Mouse (Mus musculus): Measurements from ENCODE around the gene Bcl11a. TPM values are rescaled to one million over a fixed set of nuclear protein-coding genes. Genes with fewer than 3 reads are reported as not detected.
A peak's percentile ranks its signal among the peaks of the same experiment; 100 is the strongest.

Gene Bcl11a
- polyA plus RNA-seq, 1 experiment from 2014 or later: 5.9 TPM

GRCm38 (mm10) chr11:24082385-24083075 is 4.7 kb downstream of the Bcl11a start:
- H3K27ac ChIP-seq (ENCODE audit: low read depth, low read length): peak overlapping the region; percentile 65; the same call in 1 of the 2 replicates
- no peak for TF ChIP-seq CTCF (IDR thresholded peaks at IDR 0.05; ENCODE audit: low read depth)
- no peak for ATAC-seq

DNA sequence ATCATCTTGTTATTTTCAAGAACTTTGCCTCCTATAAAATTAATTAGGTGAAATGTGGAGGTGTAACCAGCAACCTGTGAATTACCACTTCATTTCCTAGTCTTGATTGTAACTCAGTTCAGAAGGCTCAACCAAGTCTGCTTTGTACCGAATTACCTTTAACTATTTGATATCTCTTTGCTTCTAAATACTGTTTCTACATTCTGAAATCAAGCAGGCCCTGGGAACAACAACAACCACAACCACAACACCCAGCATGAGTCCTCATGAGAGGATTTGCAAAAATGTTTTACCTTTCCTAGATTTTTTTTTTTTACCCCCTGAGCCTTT is 5.2 kb downstream of the Bcl11a start:
- no peaks in the 10 kb centered on the region for H3K27me3 ChIP-seq (replicated peaks; ENCODE audit: control insufficient read depth, insufficient read depth, low read length)
- no peak overlapping the region for H3K27ac ChIP-seq (ENCODE audit: low read depth, low read length)
- WGBS: 47% methylated on average over 1 of the region's 1 CpGs
- no peaks in the 10 kb centered on the region for H3K9me3 ChIP-seq (ENCODE audit: control insufficient read depth)
- peak overlapping the region; percentile 37 for H3K4me2 ChIP-seq (replicated peaks; ENCODE audit: low read depth)
- ATAC-seq: no peak
- H3K4me3 ChIP-seq (ENCODE audit: low read depth, low read length): no peak overlapping the region
- no peaks in the 10 kb centered on the region for H3K4me1 ChIP-seq (replicated peaks; ENCODE audit: control insufficient read depth, insufficient read depth, low read length)
- H3K36me3 ChIP-seq (ENCODE audit: control insufficient read depth, insufficient read depth): no peaks in the 10 kb centered on the region
- H3K9ac ChIP-seq (ENCODE audit: low read depth, low read length): no peak overlapping the region
- TF ChIP-seq CTCF (IDR thresholded peaks at IDR 0.05; ENCODE audit: low read depth): no peak

More at GRCm38 (mm10) chr11:24082385-24083075, 4.7 kb downstream of the Bcl11a start:
- Histone ChIP-seq H3K27me3 (replicated peaks; ENCODE audit: control insufficient read depth, insufficient read depth, low read length) (no peaks in the 10 kb centered on the region), H3K36me3 (ENCODE audit: control insufficient read depth, insufficient read depth) (no peaks in the 10 kb centered on the region), H3K9me3 (ENCODE audit: control insufficient read depth) (no peaks in the 10 kb centered on the region), H3K9ac (ENCODE audit: low read depth, low read length) (peak overlapping the region; percentile 53; the same call in 1 of the 2 replicates), H3K4me1 (replicated peaks; ENCODE audit: control insufficient read depth, insufficient read depth, low read length) (no peaks in the 10 kb centered on the region), H3K4me3 (ENCODE audit: low read depth, low read length) (peak overlapping the region; percentile 76), H3K4me2 (replicated peaks; ENCODE audit: low read depth) (peak overlapping the region; percentile 100)
- 27% methylated on average over 11 of the region's 11 CpGs for WGBS

DNA sequence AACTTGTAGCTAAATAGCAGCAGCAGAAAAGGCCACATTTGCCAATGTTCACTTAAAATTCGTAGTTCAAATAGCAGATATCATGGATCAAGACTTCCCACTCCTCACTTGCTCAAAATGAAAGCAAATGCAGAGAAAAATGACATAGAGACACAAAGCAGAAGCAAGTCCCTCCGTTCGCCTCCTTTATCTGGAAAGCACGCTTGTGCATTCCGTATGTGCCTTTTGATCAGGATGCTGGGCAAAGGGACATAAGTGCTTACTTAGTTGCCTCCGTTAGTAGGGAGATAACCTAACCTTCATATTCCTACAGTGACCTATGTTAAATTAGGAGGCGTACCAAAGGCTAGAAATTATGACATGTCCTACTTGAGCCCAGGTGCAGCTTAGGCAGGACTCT is 5.6 kb downstream of the Bcl11a start:
- no peak for ATAC-seq
- H3K4me3 ChIP-seq (ENCODE audit: low read depth, low read length): no peak overlapping the region
- no peak overlapping the region for H3K27ac ChIP-seq (ENCODE audit: low read depth, low read length)
- WGBS: 57% methylated on average over 7 of the region's 7 CpGs
- no peak for TF ChIP-seq CTCF (IDR thresholded peaks at IDR 0.05; ENCODE audit: low read depth)
- H3K4me2 ChIP-seq (replicated peaks; ENCODE audit: low read depth): peak overlapping the region; percentile 37
- no peaks in the 10 kb centered on the region for H3K9me3 ChIP-seq (ENCODE audit: control insufficient read depth)
- no peaks in the 10 kb centered on the region for H3K4me1 ChIP-seq (replicated peaks; ENCODE audit: control insufficient read depth, insufficient read depth, low read length)
- H3K9ac ChIP-seq (ENCODE audit: low read depth, low read length): no peak overlapping the region
- no peaks in the 10 kb centered on the region for H3K27me3 ChIP-seq (replicated peaks; ENCODE audit: control insufficient read depth, insufficient read depth, low read length)
- H3K36me3 ChIP-seq (ENCODE audit: control insufficient read depth, insufficient read depth): no peaks in the 10 kb centered on the region

DNA sequence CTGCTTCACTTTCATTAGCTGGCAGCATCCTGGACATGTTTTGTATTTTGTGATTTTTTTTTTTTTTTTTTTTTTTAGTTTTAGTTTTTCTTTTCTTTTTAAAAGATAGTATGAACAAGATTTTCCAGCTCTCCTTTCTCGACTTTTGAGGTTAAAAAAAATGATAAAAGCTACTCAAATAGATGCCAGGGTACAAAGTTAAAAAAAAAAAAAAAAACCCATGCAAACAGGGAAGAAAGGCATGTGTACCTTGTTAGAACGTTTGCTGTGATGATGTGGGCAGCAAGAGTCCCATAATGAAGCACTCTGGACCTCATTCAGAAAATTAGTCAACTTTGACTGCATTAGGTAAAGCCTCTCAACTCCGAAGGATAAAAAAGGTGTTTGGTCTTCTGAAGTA is 6.2 kb downstream of the Bcl11a start:
- H3K9ac ChIP-seq (ENCODE audit: low read depth, low read length): no peak overlapping the region
- WGBS: 63% methylated on average over 3 of the region's 3 CpGs
- no peak for ATAC-seq
- TF ChIP-seq CTCF (IDR thresholded peaks at IDR 0.05; ENCODE audit: low read depth): no peak
- no peaks in the 10 kb centered on the region for H3K4me1 ChIP-seq (replicated peaks; ENCODE audit: control insufficient read depth, insufficient read depth, low read length)
- H3K27ac ChIP-seq (ENCODE audit: low read depth, low read length): no peak overlapping the region
- no peaks in the 10 kb centered on the region for H3K36me3 ChIP-seq (ENCODE audit: control insufficient read depth, insufficient read depth)
- no peak overlapping the region for H3K4me2 ChIP-seq (replicated peaks; ENCODE audit: low read depth)
- no peaks in the 10 kb centered on the region for H3K9me3 ChIP-seq (ENCODE audit: control insufficient read depth)
- H3K4me3 ChIP-seq (ENCODE audit: low read depth, low read length): no peak overlapping the region
- no peaks in the 10 kb centered on the region for H3K27me3 ChIP-seq (replicated peaks; ENCODE audit: control insufficient read depth, insufficient read depth, low read length)

DNA sequence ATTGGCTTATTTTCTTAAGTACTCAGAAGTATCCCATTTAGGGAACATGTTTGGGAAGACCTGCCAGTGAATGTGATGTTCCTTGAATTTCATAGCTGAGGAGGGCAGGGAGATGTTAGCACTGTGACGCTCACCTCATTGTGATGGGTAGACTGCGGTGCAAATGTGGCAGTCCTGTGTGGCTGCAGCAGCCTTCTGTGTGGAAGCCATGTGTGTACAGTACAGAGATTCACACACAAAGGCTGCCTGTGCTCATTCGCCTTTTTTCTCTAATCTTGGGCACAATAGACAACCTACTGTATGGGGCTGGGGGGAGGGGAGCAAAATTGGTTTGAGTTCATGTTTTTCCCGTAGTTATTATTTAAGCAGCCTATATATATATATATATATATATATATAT is 6.7 kb downstream of the Bcl11a start:
- H3K9me3 ChIP-seq (ENCODE audit: control insufficient read depth): no peaks in the 10 kb centered on the region
- no peaks in the 10 kb centered on the region for H3K4me1 ChIP-seq (replicated peaks; ENCODE audit: control insufficient read depth, insufficient read depth, low read length)
- H3K36me3 ChIP-seq (ENCODE audit: control insufficient read depth, insufficient read depth): no peaks in the 10 kb centered on the region
- H3K27me3 ChIP-seq (replicated peaks; ENCODE audit: control insufficient read depth, insufficient read depth, low read length): no peaks in the 10 kb centered on the region
- no peak overlapping the region for H3K4me3 ChIP-seq (ENCODE audit: low read depth, low read length)
- no peak for TF ChIP-seq CTCF (IDR thresholded peaks at IDR 0.05; ENCODE audit: low read depth)
- no peak for ATAC-seq
- H3K27ac ChIP-seq (ENCODE audit: low read depth, low read length): no peak overlapping the region
- no peak overlapping the region for H3K9ac ChIP-seq (ENCODE audit: low read depth, low read length)
- WGBS: 81% methylated on average over 4 of the region's 4 CpGs
- H3K4me2 ChIP-seq (replicated peaks; ENCODE audit: low read depth): no peak overlapping the region

DNA sequence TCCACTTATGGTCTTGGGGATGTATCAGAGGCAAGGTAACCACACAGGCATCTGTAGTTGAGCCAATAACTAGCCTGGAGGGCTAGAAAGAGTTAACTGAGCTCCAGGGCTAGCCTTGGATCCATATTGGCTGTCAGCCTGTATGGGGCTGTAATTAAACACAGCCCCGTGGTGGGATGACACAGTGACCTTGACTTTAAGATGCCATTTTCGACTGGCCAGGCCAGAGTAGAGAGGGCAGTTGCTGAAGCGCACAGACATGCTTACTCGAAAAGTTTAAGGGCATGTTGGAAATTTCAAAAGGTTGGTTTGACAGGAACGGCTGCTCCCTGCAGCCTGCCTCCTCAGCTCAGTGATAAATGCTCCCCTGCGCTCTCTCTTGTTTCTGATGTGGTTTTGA is 8.1 kb downstream of the Bcl11a start:
- Histone ChIP-seq H3K27ac (ENCODE audit: low read depth, low read length) (no peak overlapping the region), H3K27me3 (replicated peaks; ENCODE audit: control insufficient read depth, insufficient read depth, low read length) (no peaks in the 10 kb centered on the region), H3K4me3 (ENCODE audit: low read depth, low read length) (no peak overlapping the region), H3K36me3 (ENCODE audit: control insufficient read depth, insufficient read depth) (no peaks in the 10 kb centered on the region), H3K4me1 (replicated peaks; ENCODE audit: control insufficient read depth, insufficient read depth, low read length) (no peaks in the 10 kb centered on the region), H3K9ac (ENCODE audit: low read depth, low read length) (no peak overlapping the region), H3K4me2 (replicated peaks; ENCODE audit: low read depth) (no peak overlapping the region), H3K9me3 (ENCODE audit: control insufficient read depth) (no peaks in the 10 kb centered on the region)
- no peak for ATAC-seq
- 49% methylated on average over 6 of the region's 6 CpGs for WGBS
- no peak for TF ChIP-seq CTCF (IDR thresholded peaks at IDR 0.05; ENCODE audit: low read depth)
